Mouse (Mus musculus) bone marrow, adult 2 months (tissue): ENCODE measurements around the gene Alox12e.

Experiments
- CTCF ChIP-seq: fragments of 200-500 bp; IDR thresholded peaks from 2 replicates; pipeline ENCODE4 v1.5.1; 2011; ENCODE audit warnings: low read length, control low read depth; ENCODE audit not compliant: control insufficient read depth, insufficient read depth
- POLR2A ChIP-seq: fragments of 200-500 bp; IDR thresholded peaks from 2 replicates; pipeline ENCODE4 v1.6.1; 2011; ENCODE audit warnings: low read depth, mild to moderate bottlenecking, control low read depth, low read length, borderline replicate concordance; ENCODE audit not compliant: control insufficient read depth

- no peak for TF ChIP-seq CTCF
- no peak for TF ChIP-seq POLR2A
Measured at GRCm38 (mm10) chr11:70297405-70297804, 25.0 kb downstream of the Alox12e start.
